Mouse (Mus musculus) MEL (cell line): ENCODE measurements around the gene Foxp2. TPM values are rescaled to one million over a fixed set of nuclear protein-coding genes. Genes with fewer than 3 reads are reported as not detected.

Source experiments
- DNase-seq: peaks from one replicate; pipeline ENCODE4 v3.0.0; 2011; ENCODE audit warnings: low read depth, low spot score
- H3K27ac ChIP-seq: 2 replicates; pipeline ENCODE4 v1.5.1; 2012; ENCODE audit warnings: low read depth, mild to moderate bottlenecking, control low read depth, low read length, moderate library complexity; ENCODE audit not compliant: control insufficient read depth
- H3K27me3 ChIP-seq, 2 experiments: fragments of 150-350 bp in 1 of 2; sonication (generic) in 1 of 2; 2 replicates each; pipeline ENCODE4 v1.6.1; 2012; ENCODE audit warnings: low read length in 2 of 2, mild to moderate bottlenecking in 2 of 2, improper control_type of control experiment in 1 of 2, moderate library complexity in 1 of 2; ENCODE audit not compliant: insufficient read depth in 2 of 2, control insufficient read depth in 1 of 2
- H3K36me3 ChIP-seq, 2 experiments: 2 replicates each; pipeline ENCODE4 v1.6.1; 2012 to 2014; ENCODE audit warnings: low read length in 2 of 2, improper control_type of control experiment in 1 of 2, inconsistent platforms in 1 of 2, mild to moderate bottlenecking in 1 of 2; ENCODE audit not compliant: insufficient read depth in 2 of 2, control insufficient read depth in 1 of 2
- H3K4me1 ChIP-seq, 2 experiments: fragments of 150-350 bp in 1 of 2; sonication (generic) in 1 of 2; 2 replicates each; pipeline ENCODE4 v1.6.1; 2012; ENCODE audit warnings: low read length in 2 of 2, improper control_type of control experiment in 1 of 2, mild to moderate bottlenecking in 1 of 2; ENCODE audit not compliant: insufficient read depth in 2 of 2, control insufficient read depth in 1 of 2
- H3K4me3 ChIP-seq, 2 experiments: fragments of 150-350 bp in 1 of 2; sonication (generic) in 1 of 2; 2 replicates each; pipeline ENCODE4 v1.5.1; 2012; ENCODE audit warnings: low read depth in 2 of 2, low read length in 2 of 2, mild to moderate bottlenecking in 2 of 2, moderate library complexity in 2 of 2, control low read depth in 1 of 2, improper control_type of control experiment in 1 of 2; ENCODE audit not compliant: control insufficient read depth in 1 of 2, insufficient read depth in 1 of 2
- H3K79me2 ChIP-seq: 2 replicates; pipeline ENCODE4 v1.6.1; 2012; ENCODE audit warnings: mild to moderate bottlenecking, low read length, moderate library complexity; ENCODE audit not compliant: control insufficient read depth, poor library complexity, insufficient read depth
- H3K9ac ChIP-seq: 2 replicates; pipeline ENCODE4 v1.6.1; 2012; ENCODE audit warnings: low read depth, mild to moderate bottlenecking, control low read depth, low read length, moderate library complexity; ENCODE audit not compliant: control insufficient read depth, poor library complexity, severe bottlenecking
- H3K9me3 ChIP-seq: fragments of 150-350 bp; sonication (generic); replicated peaks from 2 replicates; pipeline ENCODE4 v1.6.1; 2012; ENCODE audit warnings: mild to moderate bottlenecking, low read length, improper control_type of control experiment, moderate library complexity; ENCODE audit not compliant: insufficient read depth
- CHD1 ChIP-seq: IDR thresholded peaks from 2 replicates; pipeline ENCODE4 v1.6.1; 2012; ENCODE audit warnings: low read depth, mild to moderate bottlenecking, inconsistent platforms, low read length, improper control_type of control experiment
- CTCF ChIP-seq, 3 experiments: IDR thresholded peaks in 2 of 3; conservative IDR thresholded peaks in 1 of 3; 2 replicates each; pipeline ENCODE4 v1.5.1; 2011 to 2012; ENCODE audit warnings: low read length in 3 of 3, low read depth in 2 of 3, mild to moderate bottlenecking in 2 of 3, improper control_type of control experiment in 1 of 3, inconsistent platforms in 1 of 3, mixed read lengths in 1 of 3, moderate library complexity in 1 of 3; ENCODE audit not compliant: control insufficient read depth in 1 of 3, insufficient read depth in 1 of 3, poor library complexity in 1 of 3, severe bottlenecking in 1 of 3
- ELF1 ChIP-seq: IDR thresholded peaks from 2 replicates; pipeline ENCODE4 v1.6.1; 2014; ENCODE audit warnings: low read depth, mild to moderate bottlenecking, inconsistent platforms, low read length, improper control_type of control experiment, moderate library complexity
- ETS1 ChIP-seq: IDR thresholded peaks from 2 replicates; pipeline ENCODE4 v1.6.1; 2012; ENCODE audit warnings: low read depth, mild to moderate bottlenecking, inconsistent platforms, low read length, improper control_type of control experiment, moderate library complexity
- GATA1 ChIP-seq: IDR thresholded peaks from 2 replicates; pipeline ENCODE4 v1.6.1; 2011; ENCODE audit warnings: low read depth, low read length, improper control_type of control experiment
- HCFC1 ChIP-seq: IDR thresholded peaks from 2 replicates; pipeline ENCODE4 v1.6.1; 2012; ENCODE audit warnings: low read depth, mild to moderate bottlenecking, inconsistent platforms, low read length, improper control_type of control experiment, moderate library complexity
- JUND ChIP-seq: IDR thresholded peaks from 2 replicates; pipeline ENCODE4 v1.6.1; 2011; ENCODE audit warnings: low read depth, mild to moderate bottlenecking, improper control_type of control experiment, low read length
- KAT2A ChIP-seq: conservative IDR thresholded peaks from 2 replicates; pipeline ENCODE4 v1.6.1; 2012; ENCODE audit warnings: low read depth, low read length, improper control_type of control experiment, inconsistent platforms
- MAFK ChIP-seq: IDR thresholded peaks from 2 replicates; pipeline ENCODE4 v1.6.1; 2011; ENCODE audit warnings: low read depth, mild to moderate bottlenecking, low read length, improper control_type of control experiment, borderline replicate concordance
- MAZ ChIP-seq: IDR thresholded peaks from 2 replicates; pipeline ENCODE4 v1.6.1; 2012; ENCODE audit warnings: low read depth, mild to moderate bottlenecking, inconsistent platforms, low read length, improper control_type of control experiment
- MEF2A ChIP-seq: IDR thresholded peaks from 2 replicates; pipeline ENCODE4 v1.6.1; 2014; ENCODE audit warnings: low read depth, mild to moderate bottlenecking, inconsistent platforms, low read length, improper control_type of control experiment; ENCODE audit not compliant: poor library complexity, insufficient replicate concordance, severe bottlenecking; ENCODE audit errors: extremely low read depth
- MYB ChIP-seq: IDR thresholded peaks from 2 replicates; pipeline ENCODE4 v1.6.1; 2011; ENCODE audit warnings: mild to moderate bottlenecking, low read depth, low read length, improper control_type of control experiment
- MYC ChIP-seq: IDR thresholded peaks from 2 replicates; pipeline ENCODE4 v1.6.1; 2011; ENCODE audit warnings: low read depth, mild to moderate bottlenecking, low read length, improper control_type of control experiment, moderate library complexity
- POLR2A ChIP-seq, 2 experiments: IDR thresholded peaks; 2 replicates each; pipeline ENCODE4 v1.6.1; 2011 to 2012; ENCODE audit warnings: low read length in 2 of 2, mild to moderate bottlenecking in 2 of 2, control low read depth in 1 of 2, improper control_type of control experiment in 1 of 2, low read depth in 1 of 2, moderate library complexity in 1 of 2; ENCODE audit not compliant: control insufficient read depth in 1 of 2, insufficient read depth in 1 of 2, poor library complexity in 1 of 2
- POLR2AphosphoS5 ChIP-seq: IDR thresholded peaks from 2 replicates; pipeline ENCODE4 v1.6.1; 2012; ENCODE audit warnings: low read depth, borderline replicate concordance, mild to moderate bottlenecking, inconsistent platforms, low read length, moderate library complexity, mixed read lengths
- RAD21 ChIP-seq: IDR thresholded peaks from 2 replicates; pipeline ENCODE4 v1.6.1; 2011; ENCODE audit warnings: mild to moderate bottlenecking, low read depth, low read length, improper control_type of control experiment
- RCOR1 ChIP-seq: IDR thresholded peaks from 2 replicates; pipeline ENCODE4 v1.6.1; 2012; ENCODE audit warnings: low read depth, mild to moderate bottlenecking, inconsistent platforms, low read length, improper control_type of control experiment
- SMC3 ChIP-seq: IDR thresholded peaks from 2 replicates; pipeline ENCODE4 v1.6.1; 2011; ENCODE audit warnings: low read depth, low read length, improper control_type of control experiment
- TAL1 ChIP-seq: IDR thresholded peaks from 2 replicates; pipeline ENCODE4 v1.6.1; 2012; ENCODE audit warnings: mild to moderate bottlenecking, inconsistent platforms, low read length, moderate library complexity, mixed read lengths
- UBTF ChIP-seq: IDR thresholded peaks from 2 replicates; pipeline ENCODE4 v1.6.1; 2012; ENCODE audit warnings: low read depth, mild to moderate bottlenecking, inconsistent platforms, low read length, improper control_type of control experiment, moderate library complexity, borderline replicate concordance; ENCODE audit not compliant: insufficient read depth
- USF1 ChIP-seq: IDR thresholded peaks from 2 replicates; pipeline ENCODE4 v1.6.1; 2014; ENCODE audit warnings: low read depth, mild to moderate bottlenecking, inconsistent platforms, low read length, improper control_type of control experiment, moderate library complexity
- ZC3H11A ChIP-seq: IDR thresholded peaks from 2 replicates; pipeline ENCODE4 v1.6.1; 2012; ENCODE audit warnings: low read depth, mild to moderate bottlenecking, inconsistent platforms, low read length, improper control_type of control experiment
- ZMIZ1 ChIP-seq: IDR thresholded peaks from 2 replicates; pipeline ENCODE4 v1.6.1; 2012; ENCODE audit warnings: low read depth, mild to moderate bottlenecking, inconsistent platforms, low read length, improper control_type of control experiment, moderate library complexity
- ZNF384 ChIP-seq: IDR thresholded peaks from 2 replicates; pipeline ENCODE4 v1.6.1; 2012; ENCODE audit warnings: low read depth, mild to moderate bottlenecking, inconsistent platforms, low read length, improper control_type of control experiment
- polyA plus RNA-seq, 2 experiments: library from polyadenylated mRNA; stranded (reverse) in 1 of 2; unstranded in 1 of 2; fragments of >175 nt in 1 of 2; fragments of >200 nt in 1 of 2; gene quantifications; 2 replicates each; pipeline versions ENCODE4 v1.2.1 to v1.2.4; 2012; ENCODE audit warnings: low replicate concordance in 2 of 2, low read depth in 1 of 2; ENCODE audit not compliant: insufficient read length in 2 of 2, insufficient read depth in 1 of 2, missing spikeins in 1 of 2
- total RNA-seq: library from RNA; depleted of rRNA; stranded (reverse); fragments of 300-350 nt; gene quantifications from 2 replicates; pipeline ENCODE4 v1.2.3, GENCODE M21; 2012

The Foxp2 gene
- total and polyA plus RNA-seq, 3 experiments, result not detected

DNA sequence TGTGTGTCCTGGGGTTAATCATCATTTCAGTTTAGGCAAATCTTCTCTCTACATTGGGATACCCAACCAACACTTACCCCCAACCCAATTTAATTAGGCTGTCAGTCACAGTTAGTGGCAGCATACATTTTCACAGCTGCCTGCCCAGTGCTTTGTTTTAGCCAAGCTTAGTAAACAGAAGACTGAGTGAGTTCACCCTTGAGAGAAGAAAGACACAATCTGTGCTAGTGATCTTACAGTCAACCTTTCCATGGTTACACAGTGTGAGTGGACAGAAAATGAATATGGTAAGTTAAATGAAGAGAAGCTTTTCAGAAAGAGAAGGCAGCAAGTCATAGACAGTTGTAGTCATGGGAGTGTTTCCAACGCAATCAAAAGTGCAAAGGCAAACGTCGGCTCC, 446.6 kb downstream of the Foxp2 start:
- Histone ChIP-seq H3K4me1 (no peaks in the 10 kb centered on the region), H3K4me3 (no peak overlapping the region), H3K27ac (no peak overlapping the region), H3K79me2 (no peaks in the 10 kb centered on the region), H3K9me3 (no peaks in the 10 kb centered on the region), H3K36me3 (no peaks in the 10 kb centered on the region), H3K9ac (no peak overlapping the region), H3K27me3 (no peaks in the 10 kb centered on the region)
- DNase-seq, result no peak
- TF ChIP-seq JUND, result no peak
- no peak for TF ChIP-seq ETS1
- no peak for TF ChIP-seq TAL1
- TF ChIP-seq ZMIZ1, result no peak
- TF ChIP-seq ZC3H11A, result no peak
- no peak for TF ChIP-seq USF1
- TF ChIP-seq MYB, result no peak
- no peak for TF ChIP-seq CHD1
- no peak for TF ChIP-seq ZNF384
- TF ChIP-seq GATA1, result no peak
- TF ChIP-seq CTCF (IDR thresholded peaks at IDR 0.05 in 2 of 3, conservative IDR thresholded peaks at IDR 0.05 in 1 of 3; ENCODE audit: control insufficient read depth in 1 of 3, insufficient read depth in 1 of 3, low read depth in 2 of 3, low read length in 3 of 3, poor library complexity in 1 of 3, severe bottlenecking in 1 of 3), result no peak
- no peak for TF ChIP-seq ELF1

DNA sequence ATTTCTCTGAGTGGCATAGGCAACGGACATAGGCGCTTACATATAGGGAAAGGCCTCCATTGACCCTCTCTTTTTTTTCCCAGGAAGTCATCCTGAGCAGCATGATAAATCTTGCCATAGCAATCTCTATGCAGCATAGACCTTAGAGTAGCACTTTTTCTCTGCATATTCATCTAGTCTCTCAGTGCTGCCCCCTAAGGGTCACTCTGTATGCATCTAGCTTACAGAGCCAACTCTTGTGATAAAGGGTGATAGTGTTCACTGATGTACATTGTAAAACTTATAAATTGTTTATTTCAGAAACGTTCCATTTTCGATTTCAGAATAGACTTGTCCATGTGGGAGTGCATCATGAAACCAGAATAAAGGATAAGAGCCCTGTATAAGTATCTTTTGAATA, 454.7 kb downstream of the Foxp2 start:
- TF ChIP-seq CHD1 (no peak), CTCF (IDR thresholded peaks at IDR 0.05 in 2 of 3, conservative IDR thresholded peaks at IDR 0.05 in 1 of 3; ENCODE audit: control insufficient read depth in 1 of 3, insufficient read depth in 1 of 3, low read depth in 2 of 3, low read length in 3 of 3, poor library complexity in 1 of 3, severe bottlenecking in 1 of 3) (peak in 1 of 3 experiments; percentile 13; a peak in 1 of 6 replicates)
- no peak overlapping the region for H3K9ac ChIP-seq
- no peaks in the 10 kb centered on the region for H3K9me3 ChIP-seq
- no peak overlapping the region for H3K27ac ChIP-seq
- DNase-seq, result peak; percentile 6
- H3K4me3 ChIP-seq, result no peak overlapping the region
- H3K27me3 ChIP-seq, result no peaks in the 10 kb centered on the region
- H3K36me3 ChIP-seq, result no peaks in the 10 kb centered on the region
- no peaks in the 10 kb centered on the region for H3K4me1 ChIP-seq
- H3K79me2 ChIP-seq, result no peaks in the 10 kb centered on the region

DNA sequence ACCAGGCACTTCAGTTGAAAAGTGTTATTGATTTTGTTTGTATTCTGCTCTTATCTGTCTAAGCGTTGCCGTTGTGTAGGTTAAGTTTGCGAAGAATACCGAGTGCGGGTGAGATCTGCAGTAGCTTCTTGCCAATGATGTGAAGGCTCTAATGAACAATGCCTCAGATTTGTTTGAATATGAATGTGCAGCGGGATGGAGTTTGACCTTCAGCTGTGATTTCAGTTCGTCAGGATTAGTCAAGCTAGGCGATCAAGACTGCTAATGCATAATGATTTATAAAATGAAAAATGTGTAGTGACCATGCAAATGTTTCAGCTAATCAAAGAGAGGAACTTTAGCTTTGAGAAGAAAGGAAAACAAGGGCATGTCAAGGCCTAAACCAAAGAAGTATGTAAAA, 469.1 kb downstream of the Foxp2 start:
- no peaks in the 10 kb centered on the region for H3K9me3 ChIP-seq
- no peaks in the 10 kb centered on the region for H3K36me3 ChIP-seq
- no peak overlapping the region for H3K27ac ChIP-seq
- H3K4me3 ChIP-seq, result no peak overlapping the region
- H3K27me3 ChIP-seq, result no peaks in the 10 kb centered on the region
- H3K4me1 ChIP-seq, result no peaks in the 10 kb centered on the region
- TF ChIP-seq POLR2AphosphoS5, result no peak
- TF ChIP-seq MYC, result no peak
- no peak for TF ChIP-seq HCFC1
- TF ChIP-seq MAFK, result no peak
- no peak for TF ChIP-seq CTCF (IDR thresholded peaks at IDR 0.05 in 2 of 3, conservative IDR thresholded peaks at IDR 0.05 in 1 of 3; ENCODE audit: control insufficient read depth in 1 of 3, insufficient read depth in 1 of 3, low read depth in 2 of 3, low read length in 3 of 3, poor library complexity in 1 of 3, severe bottlenecking in 1 of 3)
- TF ChIP-seq ZMIZ1, result no peak
- TF ChIP-seq ZC3H11A, result no peak
- TF ChIP-seq UBTF, result no peak
- no peak for TF ChIP-seq MEF2A
- TF ChIP-seq POLR2A (IDR thresholded peaks at IDR 0.05; ENCODE audit: control insufficient read depth in 1 of 2, insufficient read depth in 1 of 2, low read depth in 1 of 2, low read length in 2 of 2, poor library complexity in 1 of 2), result no peak
- no peak for TF ChIP-seq TAL1
- no peak for TF ChIP-seq RAD21
- TF ChIP-seq KAT2A, result no peak
- no peak for TF ChIP-seq MYB
- TF ChIP-seq RCOR1, result no peak
- no peak for TF ChIP-seq SMC3
- no peak for TF ChIP-seq MAZ
- no peak for TF ChIP-seq GATA1
- no peak for DNase-seq
- H3K79me2 ChIP-seq, result no peaks in the 10 kb centered on the region
- H3K9ac ChIP-seq, result no peak overlapping the region
